Mouse (Mus musculus) spleen, adult 18-20 months (tissue): Measurements from ENCODE around the gene Cldn17.

Experiments
- DNase-seq, 2 experiments: peaks; one replicate each; pipeline ENCODE4 v3.0.0; 2022; ENCODE audit warnings: mixed read lengths in 2 of 2

Cldn17 gene

GRCm38 (mm10) chr16:88506878-88507277 is at the start of gene Cldn17:
Cldn17 (minus strand) TSS chr16:88506978.
- DNase-seq: no peak

GRCm38 (mm10) chr16:88542488-88542887 is 35.7 kb upstream of the Cldn17 start:
- DNase-seq: no peak

- DNase-seq: no peak
Observed at GRCm38 (mm10) chr16:88539841-88540487, 33.2 kb upstream of the Cldn17 start.

- DNase-seq: no peak
Observed at GRCm38 (mm10) chr16:88511348-88511747, 4.6 kb upstream of the Cldn17 start.

- DNase-seq: no peak
Observed at GRCm38 (mm10) chr16:88508150-88508549, 1.4 kb upstream of the Cldn17 start.

GRCm38 (mm10) chr16:88506338-88506737 is 440 bp downstream of the Cldn17 start:
- no peak for DNase-seq

GRCm38 (mm10) chr16:88488096-88488495 is 18.7 kb downstream of the Cldn17 start:
- no peak for DNase-seq

- no peak for DNase-seq
Observed at GRCm38 (mm10) chr16:88480011-88480774, 26.6 kb downstream of the Cldn17 start.

GRCm38 (mm10) chr16:88463235-88463634 is 43.5 kb downstream of the Cldn17 start:
- DNase-seq: no peak
